In the genomic region with DNA sequence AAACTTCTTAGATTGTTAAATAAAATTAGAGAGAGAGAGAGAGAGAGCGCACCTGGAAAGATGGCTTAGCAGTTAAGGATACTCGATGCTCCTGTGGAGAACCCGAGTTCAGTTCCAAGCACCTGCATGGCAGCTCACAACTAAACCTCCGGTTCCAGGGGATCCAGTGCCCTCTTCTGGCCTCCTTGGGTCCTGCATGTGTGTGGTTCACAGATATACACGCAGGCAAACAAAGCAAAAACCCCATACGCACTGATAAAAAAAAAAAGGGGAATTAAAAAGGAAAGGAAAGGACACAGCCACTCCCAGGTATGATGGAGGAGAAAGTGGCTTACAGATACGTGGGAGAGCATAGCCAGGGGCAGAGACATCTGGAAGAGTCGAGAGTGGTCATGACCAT, we compare ENCODE assay signal across 13 mouse cellular contexts. TPM values are rescaled to one million over a fixed set of nuclear protein-coding genes. Genes with fewer than 3 reads are reported as not detected.
DNase-seq lines count a peak whose midpoint lies in the region; ATAC-seq and TF ChIP-seq lines count a peak whose summit lies in the region.
"Had no signal": no experiment of that assay in that cellular context is flagged by ENCODE, and none has a peak within 500 bp of the region (broad histone marks: within the 10 kb centered on the region; RNA-seq: fewer than 3 reads in every experiment).

No protein-coding gene starts in this region.

- no peak for DNase-seq in left cerebral cortex, adult 2 months (ENCODE audit: extremely low spot score in 1 of 2, low spot score in 2 of 2)
- DNase-seq in left cerebral cortex, postnatal 4 days: no peak
- DNase-seq in 416B (ENCODE audit: low read depth): peak; percentile 37
- DNase-seq in CH12.LX (ENCODE audit: extremely low read depth): no peak
- DNase-seq in induced T-regulatory cell, adult 2 months (ENCODE audit: low read depth): peak; percentile 59
- no peak for DNase-seq in gastrocnemius, postnatal 4 days (ENCODE audit: low spot score in 2 of 2)
- DNase-seq in forebrain, embryonic 11.5 days (ENCODE audit: low spot score): no peak

- H3K36me3 ChIP-seq in CH12.LX (replicated peaks in 1 of 2; ENCODE audit: control insufficient read depth in 1 of 2, insufficient read depth in 1 of 2, low read length in 1 of 2): peaks cover 0 to 6% of the 10 kb centered on the region in 2 experiments
- no peaks in the 10 kb centered on the region for H3K36me3 ChIP-seq in neural tube, embryonic 15.5 days
- no peaks in the 10 kb centered on the region for H3K36me3 ChIP-seq in forebrain, embryonic 11.5 days (ENCODE audit: control insufficient read depth, insufficient read depth, low read length)
- H3K36me3 ChIP-seq: forebrain, embryonic 10.5 days; lung, embryonic 15.5 days; stomach, embryonic 15.5 days had no signal

- 73% methylated on average over 8 of the region's 8 CpGs for WGBS in neural tube, embryonic 15.5 days
- 68% methylated on average over 8 of the region's 8 CpGs for WGBS in forebrain, embryonic 11.5 days

- TF ChIP-seq POLR2A in CH12.LX (IDR thresholded peaks at IDR 0.05; ENCODE audit: low read depth, low read length): no peak

- in situ Hi-C loops in CH12.LX (cut with MboI; ENCODE audit: low pct_ligation_motif_present, low pct_unique_long_range_greater_than_20kb, low sequenced_read_pairs): no loop called here

- H3K27me3 ChIP-seq in CH12.LX (replicated peaks): no peaks in the 10 kb centered on the region
- no peaks in the 10 kb centered on the region for H3K27me3 ChIP-seq in neural tube, embryonic 15.5 days (replicated peaks)
- H3K27me3 ChIP-seq in forebrain, embryonic 11.5 days (ENCODE audit: control insufficient read depth, insufficient read depth, low read length): no peaks in the 10 kb centered on the region
- H3K27me3 ChIP-seq: lung, embryonic 15.5 days; stomach, embryonic 15.5 days had no signal

- peaks cover 2% of the 10 kb centered on the region for H3K9me3 ChIP-seq in CH12.LX (replicated peaks; ENCODE audit: low read length)
- no peaks in the 10 kb centered on the region for H3K9me3 ChIP-seq in neural tube, embryonic 15.5 days (replicated peaks)
- no peaks in the 10 kb centered on the region for H3K9me3 ChIP-seq in forebrain, embryonic 11.5 days (ENCODE audit: control insufficient read depth, low read length)
- H3K9me3 ChIP-seq: forebrain, embryonic 10.5 days; lung, embryonic 15.5 days; stomach, embryonic 15.5 days had no signal

- H3K4me2 ChIP-seq in CH12.LX (ENCODE audit: insufficient read depth, low read depth, poor library complexity, severe bottlenecking): no peak overlapping the region
- H3K4me2 ChIP-seq in neural tube, embryonic 15.5 days: no peak overlapping the region
- H3K4me2 ChIP-seq in forebrain, embryonic 11.5 days (ENCODE audit: low read depth, low read length, severe bottlenecking): no peak overlapping the region
- H3K4me2 ChIP-seq: lung, embryonic 15.5 days; stomach, embryonic 15.5 days had no signal

- peak; percentile 39 for TF ChIP-seq RAD21 in CH12.LX (IDR thresholded peaks at IDR 0.05; ENCODE audit: low read depth, low read length)

- intact Hi-C loops in left cerebral cortex, adult 2 months (cut with DNase I): no loop called here
- intact Hi-C loops in left cerebral cortex, postnatal 4 days (cut with DNase I): no loop called here

- TF ChIP-seq EP300 in CH12.LX (IDR thresholded peaks at IDR 0.05; ENCODE audit: low read length): no peak

- ATAC-seq in neural tube, embryonic 15.5 days (ENCODE audit: low FRiP score): no peak
- ATAC-seq in forebrain, embryonic 11.5 days (replicated peaks; ENCODE audit: low FRiP score): no peak

- dilution Hi-C loops in CH12.LX (cut with MboI; ENCODE audit: extremely low pct_ligation_motif_present, extremely low pct_unique_long_range_greater_than_20kb, low sequenced_read_pairs): no loop called here

- H3K79me2 ChIP-seq in CH12.LX (replicated peaks; ENCODE audit: control insufficient read depth, extremely low read depth, insufficient read depth, poor library complexity, severe bottlenecking): no peaks in the 10 kb centered on the region

- H3K4me3 ChIP-seq in left cerebral cortex, adult 2 months: no peak overlapping the region
- no peak overlapping the region for H3K4me3 ChIP-seq in CH12.LX (replicated peaks in 1 of 3; ENCODE audit: low read depth in 2 of 3, low read length in 2 of 3, poor library complexity in 1 of 3)
- H3K4me3 ChIP-seq in neural tube, embryonic 15.5 days (replicated peaks): no peak overlapping the region
- no peak overlapping the region for H3K4me3 ChIP-seq in forebrain, embryonic 11.5 days (ENCODE audit: low read depth, low read length)
- H3K4me3 ChIP-seq: forebrain, embryonic 10.5 days; lung, embryonic 15.5 days; stomach, embryonic 15.5 days had no signal

- peak; percentile 16 for TF ChIP-seq CTCF in left cerebral cortex, adult 2 months (IDR thresholded peaks at IDR 0.05)
- TF ChIP-seq CTCF in CH12.LX (conservative IDR thresholded peaks at IDR 0.05 in 1 of 2, IDR thresholded peaks at IDR 0.05 in 1 of 2; ENCODE audit: low read depth in 2 of 2, low read length in 2 of 2): peak in 1 of 2 experiments; percentile 52; a peak in 2 of 4 replicates

- no peak overlapping the region for H3K9ac ChIP-seq in CH12.LX (ENCODE audit: insufficient read depth, low read depth)
- no peak overlapping the region for H3K9ac ChIP-seq in neural tube, embryonic 15.5 days (replicated peaks)
- no peak overlapping the region for H3K9ac ChIP-seq in forebrain, embryonic 11.5 days (ENCODE audit: low read length)
- H3K9ac ChIP-seq: lung, embryonic 15.5 days; stomach, embryonic 15.5 days had no signal

- peaks cover 0 to 9% of the 10 kb centered on the region in 2 experiments; a peak in 1 of 4 replicates for H3K4me1 ChIP-seq in CH12.LX (ENCODE audit: control insufficient read depth in 1 of 2, insufficient read depth in 2 of 2)
- H3K4me1 ChIP-seq in neural tube, embryonic 15.5 days: 0 out of 2 replicates have a peak, but pooled peaks cover 3% of the 10 kb centered on the region
- H3K4me1 ChIP-seq in forebrain, embryonic 11.5 days (replicated peaks; ENCODE audit: control insufficient read depth, insufficient read depth, low read length): no peaks in the 10 kb centered on the region
- H3K4me1 ChIP-seq: lung, embryonic 15.5 days; stomach, embryonic 15.5 days had no signal

- H3K27ac ChIP-seq in left cerebral cortex, adult 2 months: no peak overlapping the region
- no peak overlapping the region for H3K27ac ChIP-seq in CH12.LX (ENCODE audit: insufficient read depth, low read depth)
- no peak overlapping the region for H3K27ac ChIP-seq in neural tube, embryonic 15.5 days (replicated peaks)
- H3K27ac ChIP-seq in forebrain, embryonic 11.5 days (ENCODE audit: low read depth, low read length): no peak overlapping the region
- H3K27ac ChIP-seq: forebrain, embryonic 10.5 days; lung, embryonic 15.5 days; stomach, embryonic 15.5 days had no signal

TF ChIP-seq in CH12.LX, 34 proteins besides CTCF, POLR2A, EP300 and RAD21 (continues in another document):
- TF ChIP-seq ZC3H11A (IDR thresholded peaks at IDR 0.05; ENCODE audit: low read depth, low read length) (no peak), USF1 (IDR thresholded peaks at IDR 0.05; ENCODE audit: low read depth, low read length) (no peak)

RNA-seq across cellular contexts. Expression of a gene that starts 11.2 kb away (rescaled TPM):
- 10 to 100 TPM; 18.9 to 19.2 TPM for total RNA-seq in left cerebral cortex, adult 2 months (2021)
- total RNA-seq in left cerebral cortex, postnatal 4 days (2021): 10 to 100 TPM; 25.3 to 29.9 TPM
- total RNA-seq in CH12.LX (2012; rRNA removed) (4.9 and 8.3 TPM in 2 replicates), CH12.LX (2014; rRNA removed) (3.6 and 4.1 TPM in 2 replicates)
- 9.0 and 13.3 TPM in 2 replicates for polyA plus RNA-seq in CH12.LX (2012; ENCODE audit: insufficient read length, low read depth)
- polyA plus RNA-seq in neural tube, embryonic 15.5 days (2015; fragmentation: Nextera tagmentation; extraction: Ambion mirVana): 32.7 and 35.1 TPM in 2 replicates
- total RNA-seq in gastrocnemius, postnatal 4 days (2021): 10 to 100 TPM; 50.2 to 55.7 TPM
- 21.3 and 24.1 TPM in 2 replicates for polyA plus RNA-seq in forebrain, embryonic 11.5 days (2014; fragmentation: Nextera tagmentation; extraction: Ambion mirVana)

RNA-seq across cellular contexts. Expression of a gene that starts 19.8 kb away (rescaled TPM):
- total RNA-seq in left cerebral cortex, adult 2 months (2021): 10 to 100 TPM; 80.4 to 82.2 TPM
- total RNA-seq in left cerebral cortex, postnatal 4 days (2021): 100 to 1,000 TPM; 106 to 112 TPM
- total RNA-seq in CH12.LX (2012; rRNA removed): 46.1 and 63.0 TPM in 2 replicates
- 70.2 and 75.9 TPM in 2 replicates for total RNA-seq in CH12.LX (2014; rRNA removed)
- polyA plus RNA-seq in CH12.LX (2012; ENCODE audit: insufficient read length, low read depth): 68.6 and 76.0 TPM in 2 replicates
- polyA plus RNA-seq in neural tube, embryonic 15.5 days (2015; fragmentation: Nextera tagmentation; extraction: Ambion mirVana): 97.7 and 102 TPM in 2 replicates
- total RNA-seq in gastrocnemius, postnatal 4 days (2021): 10 to 100 TPM; 33.6 to 43.9 TPM
- 134 and 151 TPM in 2 replicates for polyA plus RNA-seq in forebrain, embryonic 11.5 days (2014; fragmentation: Nextera tagmentation; extraction: Ambion mirVana)

RNA-seq across cellular contexts. Expression of a gene that starts 25.3 kb away (rescaled TPM):
- total RNA-seq in left cerebral cortex, adult 2 months (2021): 10 to 100 TPM; 94.3 to 95.0 TPM
- total RNA-seq in left cerebral cortex, postnatal 4 days (2021): 100 to 1,000 TPM; 165 to 166 TPM
- 10.1 and 10.3 TPM in 2 replicates for total RNA-seq in CH12.LX (2012; rRNA removed)
- 0.24 TPM in 1 of 2 replicates, not detected in the other for total RNA-seq in CH12.LX (2014; rRNA removed)
- polyA plus RNA-seq in CH12.LX (2012; ENCODE audit: insufficient read length, low read depth): 0.60 and 1.6 TPM in 2 replicates
- polyA plus RNA-seq in neural tube, embryonic 15.5 days (2015; fragmentation: Nextera tagmentation; extraction: Ambion mirVana): 184 and 242 TPM in 2 replicates
- total RNA-seq in gastrocnemius, postnatal 4 days (2021): 1 to 10 TPM; 3.7 to 4.2 TPM
- polyA plus RNA-seq in forebrain, embryonic 11.5 days (2014; fragmentation: Nextera tagmentation; extraction: Ambion mirVana): 4.7 and 7.4 TPM in 2 replicates
- total RNA-seq: hematopoietic stem cell, adult 5-6 weeks had no signal

RNA-seq across cellular contexts. Expression of a gene that starts 30.1 kb away (rescaled TPM):
- total RNA-seq in left cerebral cortex, adult 2 months (2021): 10 to 100 TPM; 41.9 to 52.7 TPM
- total RNA-seq in left cerebral cortex, postnatal 4 days (2021): 10 to 100 TPM; 46.8 to 48.6 TPM
- total RNA-seq in CH12.LX (2012; rRNA removed): 1.8 and 8.1 TPM in 2 replicates
- 0.28 and 0.40 TPM in 2 replicates for total RNA-seq in CH12.LX (2014; rRNA removed)
- polyA plus RNA-seq in CH12.LX (2012; ENCODE audit: insufficient read length, low read depth): 0.13 TPM in 1 of 2 replicates, not detected in the other
- 21.4 and 25.9 TPM in 2 replicates for polyA plus RNA-seq in neural tube, embryonic 15.5 days (2015; fragmentation: Nextera tagmentation; extraction: Ambion mirVana)
- 1 to 10 TPM in 1 of 2 experiments, under 1 TPM in 1; 0.65 to 1.3 TPM for total RNA-seq in gastrocnemius, postnatal 4 days (2021)
- 0.96 and 2.5 TPM in 2 replicates for polyA plus RNA-seq in forebrain, embryonic 11.5 days (2014; fragmentation: Nextera tagmentation; extraction: Ambion mirVana)
- total RNA-seq: granulocyte monocyte progenitor cell, adult 5-6 weeks had no signal

RNA-seq across cellular contexts. Expression of a gene that starts 34.0 kb away (rescaled TPM):
- total RNA-seq in left cerebral cortex, adult 2 months (2021): 1 to 10 TPM in 1 of 2 experiments, under 1 TPM in 1; 0.59 to 1.0 TPM
- total RNA-seq in left cerebral cortex, postnatal 4 days (2021): under 1 TPM; 0.40 to 0.80 TPM
- total RNA-seq in CH12.LX (2012; rRNA removed): 0.38 and 0.50 TPM in 2 replicates
- not detected in 2 replicates for total RNA-seq in CH12.LX (2014; rRNA removed)
- not detected in 2 replicates for polyA plus RNA-seq in CH12.LX (2012; ENCODE audit: insufficient read length, low read depth)
- 0.23 and 0.73 TPM in 2 replicates for polyA plus RNA-seq in neural tube, embryonic 15.5 days (2015; fragmentation: Nextera tagmentation; extraction: Ambion mirVana)
- total RNA-seq in gastrocnemius, postnatal 4 days (2021): under 1 TPM in 1 of 2 experiments, not detected in 1; 0.21 TPM
- 0.52 and 0.68 TPM in 2 replicates for polyA plus RNA-seq in forebrain, embryonic 11.5 days (2014; fragmentation: Nextera tagmentation; extraction: Ambion mirVana)
- total RNA-seq: granulocyte monocyte progenitor cell, adult 5-6 weeks had no signal

Comparison
In these comparisons a context has a peak if more than half of its experiments do, and no peak if none do; other contexts are left out.
1. DNase-seq: peak in 416B (single experiment) and induced T-regulatory cell, adult 2 months (single experiment); none in left cerebral cortex, adult 2 months (0 of 2), left cerebral cortex, postnatal 4 days (single experiment), CH12.LX (single experiment), gastrocnemius, postnatal 4 days (0 of 2) and forebrain, embryonic 11.5 days (single experiment).
2. RNA of a gene that starts 25.3 kb away (total RNA-seq): 165 to 166 TPM in left cerebral cortex, postnatal 4 days and 94.3 to 95.0 TPM in left cerebral cortex, adult 2 months; 0.24 to 10.3 TPM in CH12.LX and 3.7 to 4.2 TPM in gastrocnemius, postnatal 4 days; every median in the first group is over 4 times any median in the second.